Mouse (Mus musculus) embryonic fibroblast, embryonic 13.5 days (primary cell): ENCODE data around the gene Pard3b.

Experiments
- CTCF ChIP-seq: IDR thresholded peaks from 2 replicates; pipeline ENCODE4 v1.5.1; 2011; ENCODE audit warnings: mild to moderate bottlenecking, control low read depth, low read length, moderate library complexity, borderline replicate concordance; ENCODE audit not compliant: insufficient read depth
- POLR2A ChIP-seq: IDR thresholded peaks from 2 replicates; pipeline ENCODE4 v1.6.1; 2011; ENCODE audit warnings: low read depth, mild to moderate bottlenecking, control low read depth, low read length, moderate library complexity

- TF ChIP-seq CTCF (no peak), POLR2A (no peak)
These were observed 370.2 kb downstream of the Pard3b start for GRCm38 (mm10) chr1:62008811-62009210.
